Mouse (Mus musculus) MEL (cell line): Measurements from ENCODE around the gene Olfr1337. TPM values are rescaled to one million over a fixed set of nuclear protein-coding genes. Genes with fewer than 3 reads are reported as not detected.

Source experiments
- DNase-seq: peaks from one replicate; pipeline ENCODE4 v3.0.0; 2011; ENCODE audit warnings: low read depth, low spot score
- H3K27ac ChIP-seq: 2 replicates; pipeline ENCODE4 v1.5.1; 2012; ENCODE audit warnings: low read depth, mild to moderate bottlenecking, control low read depth, low read length, moderate library complexity; ENCODE audit not compliant: control insufficient read depth
- H3K27me3 ChIP-seq, 2 experiments: fragments of 150-350 bp in 1 of 2; sonication (generic) in 1 of 2; 2 replicates each; pipeline ENCODE4 v1.6.1; 2012; ENCODE audit warnings: low read length in 2 of 2, mild to moderate bottlenecking in 2 of 2, improper control_type of control experiment in 1 of 2, moderate library complexity in 1 of 2; ENCODE audit not compliant: insufficient read depth in 2 of 2, control insufficient read depth in 1 of 2
- H3K36me3 ChIP-seq, 2 experiments: 2 replicates each; pipeline ENCODE4 v1.6.1; 2012 to 2014; ENCODE audit warnings: low read length in 2 of 2, improper control_type of control experiment in 1 of 2, inconsistent platforms in 1 of 2, mild to moderate bottlenecking in 1 of 2; ENCODE audit not compliant: insufficient read depth in 2 of 2, control insufficient read depth in 1 of 2
- H3K4me1 ChIP-seq, 2 experiments: fragments of 150-350 bp in 1 of 2; sonication (generic) in 1 of 2; 2 replicates each; pipeline ENCODE4 v1.6.1; 2012; ENCODE audit warnings: low read length in 2 of 2, improper control_type of control experiment in 1 of 2, mild to moderate bottlenecking in 1 of 2; ENCODE audit not compliant: insufficient read depth in 2 of 2, control insufficient read depth in 1 of 2
- H3K4me3 ChIP-seq, 2 experiments: fragments of 150-350 bp in 1 of 2; sonication (generic) in 1 of 2; 2 replicates each; pipeline ENCODE4 v1.5.1; 2012; ENCODE audit warnings: low read depth in 2 of 2, low read length in 2 of 2, mild to moderate bottlenecking in 2 of 2, moderate library complexity in 2 of 2, control low read depth in 1 of 2, improper control_type of control experiment in 1 of 2; ENCODE audit not compliant: control insufficient read depth in 1 of 2, insufficient read depth in 1 of 2
- H3K79me2 ChIP-seq: 2 replicates; pipeline ENCODE4 v1.6.1; 2012; ENCODE audit warnings: mild to moderate bottlenecking, low read length, moderate library complexity; ENCODE audit not compliant: control insufficient read depth, poor library complexity, insufficient read depth
- H3K9ac ChIP-seq: 2 replicates; pipeline ENCODE4 v1.6.1; 2012; ENCODE audit warnings: low read depth, mild to moderate bottlenecking, control low read depth, low read length, moderate library complexity; ENCODE audit not compliant: control insufficient read depth, poor library complexity, severe bottlenecking
- H3K9me3 ChIP-seq: fragments of 150-350 bp; sonication (generic); replicated peaks from 2 replicates; pipeline ENCODE4 v1.6.1; 2012; ENCODE audit warnings: mild to moderate bottlenecking, low read length, improper control_type of control experiment, moderate library complexity; ENCODE audit not compliant: insufficient read depth
- CHD1 ChIP-seq: IDR thresholded peaks from 2 replicates; pipeline ENCODE4 v1.6.1; 2012; ENCODE audit warnings: low read depth, mild to moderate bottlenecking, inconsistent platforms, low read length, improper control_type of control experiment
- CTCF ChIP-seq, 3 experiments: IDR thresholded peaks in 2 of 3; conservative IDR thresholded peaks in 1 of 3; 2 replicates each; pipeline ENCODE4 v1.5.1; 2011 to 2012; ENCODE audit warnings: low read length in 3 of 3, low read depth in 2 of 3, mild to moderate bottlenecking in 2 of 3, improper control_type of control experiment in 1 of 3, inconsistent platforms in 1 of 3, mixed read lengths in 1 of 3, moderate library complexity in 1 of 3; ENCODE audit not compliant: control insufficient read depth in 1 of 3, insufficient read depth in 1 of 3, poor library complexity in 1 of 3, severe bottlenecking in 1 of 3
- E2F4 ChIP-seq: IDR thresholded peaks from 2 replicates; pipeline ENCODE4 v1.6.1; 2011; ENCODE audit warnings: low read depth, low read length, improper control_type of control experiment, borderline replicate concordance
- ETS1 ChIP-seq: IDR thresholded peaks from 2 replicates; pipeline ENCODE4 v1.6.1; 2012; ENCODE audit warnings: low read depth, mild to moderate bottlenecking, inconsistent platforms, low read length, improper control_type of control experiment, moderate library complexity
- GATA1 ChIP-seq: IDR thresholded peaks from 2 replicates; pipeline ENCODE4 v1.6.1; 2011; ENCODE audit warnings: low read depth, low read length, improper control_type of control experiment
- MAFK ChIP-seq: IDR thresholded peaks from 2 replicates; pipeline ENCODE4 v1.6.1; 2011; ENCODE audit warnings: low read depth, mild to moderate bottlenecking, low read length, improper control_type of control experiment, borderline replicate concordance
- MAZ ChIP-seq: IDR thresholded peaks from 2 replicates; pipeline ENCODE4 v1.6.1; 2012; ENCODE audit warnings: low read depth, mild to moderate bottlenecking, inconsistent platforms, low read length, improper control_type of control experiment
- MEF2A ChIP-seq: IDR thresholded peaks from 2 replicates; pipeline ENCODE4 v1.6.1; 2014; ENCODE audit warnings: low read depth, mild to moderate bottlenecking, inconsistent platforms, low read length, improper control_type of control experiment; ENCODE audit not compliant: poor library complexity, insufficient replicate concordance, severe bottlenecking; ENCODE audit errors: extremely low read depth
- MXI1 ChIP-seq: IDR thresholded peaks from 2 replicates; pipeline ENCODE4 v1.6.1; 2011; ENCODE audit warnings: mild to moderate bottlenecking, low read depth, low read length, improper control_type of control experiment
- MYC ChIP-seq: IDR thresholded peaks from 2 replicates; pipeline ENCODE4 v1.6.1; 2011; ENCODE audit warnings: low read depth, mild to moderate bottlenecking, low read length, improper control_type of control experiment, moderate library complexity
- NELFE ChIP-seq: IDR thresholded peaks from 2 replicates; pipeline ENCODE4 v1.6.1; 2011; ENCODE audit warnings: low read depth, low read length, improper control_type of control experiment
- RAD21 ChIP-seq: IDR thresholded peaks from 2 replicates; pipeline ENCODE4 v1.6.1; 2011; ENCODE audit warnings: mild to moderate bottlenecking, low read depth, low read length, improper control_type of control experiment
- SIN3A ChIP-seq: IDR thresholded peaks from 2 replicates; pipeline ENCODE4 v1.6.1; 2012; ENCODE audit warnings: low read length, improper control_type of control experiment, inconsistent platforms
- TBP ChIP-seq: IDR thresholded peaks from 2 replicates; pipeline ENCODE4 v1.8.0; 2011; ENCODE audit warnings: low read depth, low read length, improper control_type of control experiment
- TCF12 ChIP-seq: IDR thresholded peaks from 2 replicates; pipeline ENCODE4 v1.6.1; 2014; ENCODE audit warnings: low read depth, mild to moderate bottlenecking, inconsistent platforms, low read length, improper control_type of control experiment, moderate library complexity
- ZKSCAN1 ChIP-seq: IDR thresholded peaks from 2 replicates; pipeline ENCODE4 v1.6.1; 2012; ENCODE audit warnings: low read depth, mild to moderate bottlenecking, inconsistent platforms, low read length, improper control_type of control experiment, moderate library complexity
- ZNF384 ChIP-seq: IDR thresholded peaks from 2 replicates; pipeline ENCODE4 v1.6.1; 2012; ENCODE audit warnings: low read depth, mild to moderate bottlenecking, inconsistent platforms, low read length, improper control_type of control experiment
- polyA plus RNA-seq, 2 experiments: library from polyadenylated mRNA; stranded (reverse) in 1 of 2; unstranded in 1 of 2; fragments of >175 nt in 1 of 2; fragments of >200 nt in 1 of 2; gene quantifications; 2 replicates each; pipeline versions ENCODE4 v1.2.1 to v1.2.4; 2012; ENCODE audit warnings: low replicate concordance in 2 of 2, low read depth in 1 of 2; ENCODE audit not compliant: insufficient read length in 2 of 2, insufficient read depth in 1 of 2, missing spikeins in 1 of 2
- total RNA-seq: library from RNA; depleted of rRNA; stranded (reverse); fragments of 300-350 nt; gene quantifications from 2 replicates; pipeline ENCODE4 v1.2.3, GENCODE M21; 2012

Olfr1337 gene
- total and polyA plus RNA-seq, 3 experiments: not detected

DNA sequence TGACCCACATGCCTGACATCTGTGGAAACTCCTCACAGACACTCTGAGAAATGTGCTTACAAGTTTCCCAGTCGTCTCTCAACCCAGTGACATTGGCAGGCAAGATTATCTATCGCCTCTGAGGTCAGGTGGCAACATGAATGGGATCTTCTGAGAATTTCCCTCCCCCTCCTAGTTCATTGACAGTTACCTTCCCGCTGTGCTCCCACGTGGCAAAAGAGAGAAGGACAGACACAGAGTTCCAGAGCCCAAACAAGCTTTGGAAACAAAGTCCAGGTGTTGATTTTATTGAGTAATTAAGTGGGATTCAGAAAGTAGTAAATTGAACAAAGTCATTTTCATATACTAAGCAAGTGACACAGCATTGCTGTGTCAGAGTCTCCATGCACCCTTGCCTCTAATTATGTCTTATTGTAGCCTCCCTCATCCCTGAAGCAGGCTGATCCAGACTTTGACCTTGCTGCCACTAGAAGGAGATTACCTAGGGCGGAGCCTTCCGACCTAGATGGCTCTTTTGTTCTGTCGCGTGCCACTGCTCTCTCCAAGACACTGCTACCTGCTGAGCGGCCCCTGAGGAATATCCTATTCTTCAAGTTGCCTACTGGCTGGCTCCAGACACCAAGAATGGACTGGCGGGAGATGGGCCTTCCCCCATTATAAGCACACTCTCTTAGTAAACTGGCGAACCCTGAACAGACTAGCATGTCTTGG lies 41.2 kb downstream of the Olfr1337 start:
- H3K9ac ChIP-seq: no peak overlapping the region
- no peaks in the 10 kb centered on the region; a peak in 1 of 4 replicates for H3K27me3 ChIP-seq
- no peak for TF ChIP-seq SIN3A
- H3K79me2 ChIP-seq: no peaks in the 10 kb centered on the region
- H3K9me3 ChIP-seq: no peaks in the 10 kb centered on the region
- H3K4me3 ChIP-seq: no peak overlapping the region
- no peaks in the 10 kb centered on the region for H3K4me1 ChIP-seq
- no peak overlapping the region for H3K27ac ChIP-seq
- no peaks in the 10 kb centered on the region for H3K36me3 ChIP-seq
- DNase-seq: no peak

DNA sequence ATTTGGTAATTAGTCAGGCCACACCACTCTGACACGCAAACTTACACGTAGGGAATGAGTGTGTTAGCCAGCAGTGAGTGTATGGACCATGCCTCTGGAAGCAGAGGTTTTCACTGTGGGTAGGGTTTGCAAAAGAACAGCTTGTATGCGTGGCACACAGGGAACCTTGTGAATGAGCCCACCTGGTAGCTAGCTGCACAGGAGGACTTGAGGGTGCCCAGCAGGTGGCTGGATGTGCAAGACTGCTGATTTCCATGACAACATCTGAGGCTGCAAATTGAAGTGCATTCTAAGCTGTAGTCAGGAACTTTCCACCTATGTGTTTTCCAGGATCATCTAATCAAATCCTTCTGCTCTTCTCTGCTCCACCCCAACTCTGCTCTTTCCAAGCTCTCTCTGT lies 42.8 kb downstream of the Olfr1337 start:
- no peaks in the 10 kb centered on the region; a peak in 1 of 4 replicates for H3K27me3 ChIP-seq
- no peaks in the 10 kb centered on the region for H3K4me1 ChIP-seq
- TF ChIP-seq NELFE (no peak), TBP (no peak), ZNF384 (no peak), MYC (no peak), ZKSCAN1 (no peak), ETS1 (no peak), MAFK (no peak), MEF2A (no peak), TCF12 (no peak), CTCF (IDR thresholded peaks at IDR 0.05 in 2 of 3, conservative IDR thresholded peaks at IDR 0.05 in 1 of 3; ENCODE audit: control insufficient read depth in 1 of 3, insufficient read depth in 1 of 3, low read depth in 2 of 3, low read length in 3 of 3, poor library complexity in 1 of 3, severe bottlenecking in 1 of 3) (no peak), MAZ (no peak), MXI1 (no peak), CHD1 (no peak), RAD21 (no peak), GATA1 (no peak), E2F4 (no peak)
- H3K9ac ChIP-seq: no peak overlapping the region
- H3K9me3 ChIP-seq: no peaks in the 10 kb centered on the region
- H3K36me3 ChIP-seq: no peaks in the 10 kb centered on the region
- DNase-seq: no peak
- no peak overlapping the region for H3K4me3 ChIP-seq
- no peak overlapping the region for H3K27ac ChIP-seq
- H3K79me2 ChIP-seq: no peaks in the 10 kb centered on the region
